Mouse (Mus musculus) c-Kit-positive CD71-negative TER-119-negative erythroid progenitor cells, embryonic 14.5 days (primary cell): ENCODE measurements around the gene Glipr1l1.
"Not testable (repeated sequence)": the region's sequence is repeated elsewhere in the genome, so short reads cannot be mapped to it uniquely, and the experiment has no call there.

ENCODE experiments used
- DNase-seq: peaks from one replicate; pipeline ENCODE4 v3.0.0-alpha.2; 2013; ENCODE audit warnings: low read depth

Glipr1l1 gene

GRCm38 (mm10) chr10:112059702-112060582, at the start of gene Glipr1l1:
Gene Glipr1l1 (plus strand): TSS chr10:112060189.
- peak; percentile 37 for DNase-seq

GRCm38 (mm10) chr10:112023585-112023984, 36.4 kb upstream of the Glipr1l1 start:
- no peak for DNase-seq

GRCm38 (mm10) chr10:112028689-112029088, 31.3 kb upstream of the Glipr1l1 start:
- DNase-seq: not testable (repeated sequence)

DNA sequence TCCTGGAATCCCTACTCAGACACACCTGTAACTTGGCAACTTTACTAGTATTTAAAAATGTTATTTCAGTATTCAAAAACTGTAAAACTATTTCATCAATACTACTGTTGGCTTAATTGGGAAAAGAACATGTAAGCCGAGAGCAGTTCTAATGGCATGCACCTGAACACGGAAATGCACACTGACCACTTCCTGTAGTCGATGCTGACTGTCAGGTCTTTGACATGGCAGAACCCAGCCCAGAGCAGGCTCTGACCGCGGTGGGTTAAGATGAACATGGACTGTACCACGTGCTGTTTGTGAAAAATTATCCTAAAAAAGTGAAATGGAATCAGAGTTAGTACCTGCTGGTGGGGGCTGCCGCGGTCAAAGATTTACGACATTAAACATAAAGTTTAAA, 16.5 kb upstream of the Glipr1l1 start:
- DNase-seq: not testable (repeated sequence)

DNA sequence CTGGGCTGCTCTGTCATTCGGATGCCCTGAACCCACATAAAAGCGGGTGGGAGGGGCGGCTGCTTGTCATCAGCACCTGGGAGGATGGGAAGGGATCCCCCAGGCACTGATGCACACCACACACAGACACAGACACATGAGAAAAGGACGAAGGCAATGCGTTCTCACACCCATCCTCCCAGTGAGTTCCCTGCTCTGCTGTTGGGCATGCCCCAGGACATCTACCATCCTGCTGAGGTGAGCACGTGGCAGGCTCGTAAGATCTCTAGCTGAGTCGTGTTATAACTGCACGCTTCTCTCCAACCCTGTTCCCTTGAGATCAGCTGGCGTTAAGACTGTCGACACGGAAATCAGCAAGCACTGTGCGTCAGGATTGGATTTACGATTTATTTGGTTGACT, 15.7 kb upstream of the Glipr1l1 start:
- not testable (repeated sequence) for DNase-seq

DNA sequence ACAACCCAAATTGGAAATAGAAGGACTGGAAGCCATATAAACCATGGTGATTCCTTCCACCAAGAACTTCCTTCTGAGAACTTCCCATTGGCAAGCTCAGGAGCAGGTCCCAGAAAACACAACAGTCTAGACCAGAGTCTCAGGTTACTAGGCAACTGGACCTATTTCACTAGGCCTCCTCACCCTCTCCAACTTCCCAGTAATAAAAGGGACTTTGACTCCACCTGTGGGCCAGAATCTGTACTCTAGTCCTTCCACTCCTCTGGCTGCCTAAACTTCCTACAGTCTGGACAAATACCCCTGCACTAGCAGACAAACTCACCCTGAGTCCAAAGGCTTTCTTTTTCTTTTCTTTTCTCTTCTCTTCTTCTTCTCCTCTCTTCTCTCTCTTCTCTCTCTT, 8.8 kb upstream of the Glipr1l1 start:
- no peak for DNase-seq

DNA sequence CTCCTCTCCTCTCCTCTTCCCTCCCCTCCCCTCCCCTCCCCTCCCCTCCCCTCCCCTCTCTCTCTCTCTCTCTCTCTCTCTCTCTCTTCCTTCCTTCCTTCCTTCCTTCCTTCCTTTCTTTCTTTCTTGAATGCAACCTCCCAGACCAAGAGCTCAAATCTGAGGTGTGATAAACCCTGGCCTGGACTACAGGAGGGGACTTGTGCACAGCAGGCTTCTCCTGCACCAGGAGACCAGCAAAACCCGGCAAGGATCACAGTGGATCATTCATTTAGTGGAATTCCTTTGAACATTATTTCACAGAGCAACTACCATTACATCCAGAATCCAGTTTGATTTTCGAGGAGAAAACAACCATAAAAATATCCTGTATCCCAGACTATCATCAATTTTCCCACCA, 8.0 kb upstream of the Glipr1l1 start:
- DNase-seq: not testable (repeated sequence)

DNA sequence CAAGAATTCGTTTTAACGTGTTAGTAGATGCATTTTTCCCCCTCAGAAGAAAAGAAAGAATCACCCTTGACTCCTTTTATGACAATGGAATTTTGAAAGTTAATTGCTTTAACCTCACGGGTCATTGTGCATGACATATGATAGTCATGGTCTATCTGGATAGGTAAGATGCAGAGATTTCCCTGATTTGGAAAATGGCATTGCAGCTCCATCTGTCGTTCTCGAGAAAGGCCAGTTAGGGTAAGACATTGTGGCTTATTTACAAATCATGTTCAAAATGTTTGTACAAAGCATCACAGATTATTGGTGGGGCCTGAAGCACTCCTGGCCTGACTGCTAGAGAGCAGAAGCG, 570 bp downstream of the Glipr1l1 start:
- DNase-seq: not testable (repeated sequence)

GRCm38 (mm10) chr10:112080044-112080443, 20.1 kb downstream of the Glipr1l1 start:
- DNase-seq: no peak

- DNase-seq: no peak
These were observed 23.2 kb downstream of the Glipr1l1 start, which contains the start of gene Glipr1l2 for GRCm38 (mm10) chr10:112083157-112083556. Gene Glipr1l2 (plus strand): TSS chr10:112083354.

GRCm38 (mm10) chr10:112105785-112106184, 45.8 kb downstream of the Glipr1l1 start:
- peak; percentile 31 for DNase-seq

GRCm38 (mm10) chr10:112110401-112110800, 50.4 kb downstream of the Glipr1l1 start:
- no peak for DNase-seq

GRCm38 (mm10) chr10:112125090-112125489, 65.1 kb downstream of the Glipr1l1 start:
- DNase-seq: not testable (repeated sequence)

- DNase-seq: not testable (repeated sequence)
These were observed 67.8 kb downstream of the Glipr1l1 start for GRCm38 (mm10) chr10:112127682-112128230.
